Mouse (Mus musculus): ENCODE data around the gene Rab11fip3.

GRCm38 (mm10) chr17:25970448-25970847, 98.9 kb downstream of the Rab11fip3 start:
- no peak for TF ChIP-seq CTCF (IDR thresholded peaks at IDR 0.05; ENCODE audit: borderline replicate concordance, insufficient read depth, low read depth, low read length)
- no peak for TF ChIP-seq POLR2A (IDR thresholded peaks at IDR 0.05; ENCODE audit: borderline replicate concordance, insufficient read depth, low read length)
